Mouse (Mus musculus): ENCODE results near the gene Il1rl1. TPM values are rescaled to one million over a fixed set of nuclear protein-coding genes. Genes with fewer than 3 reads are reported as not detected.

Gene Il1rl1
- polyA plus RNA-seq, 1 experiment: not detected

DNA sequence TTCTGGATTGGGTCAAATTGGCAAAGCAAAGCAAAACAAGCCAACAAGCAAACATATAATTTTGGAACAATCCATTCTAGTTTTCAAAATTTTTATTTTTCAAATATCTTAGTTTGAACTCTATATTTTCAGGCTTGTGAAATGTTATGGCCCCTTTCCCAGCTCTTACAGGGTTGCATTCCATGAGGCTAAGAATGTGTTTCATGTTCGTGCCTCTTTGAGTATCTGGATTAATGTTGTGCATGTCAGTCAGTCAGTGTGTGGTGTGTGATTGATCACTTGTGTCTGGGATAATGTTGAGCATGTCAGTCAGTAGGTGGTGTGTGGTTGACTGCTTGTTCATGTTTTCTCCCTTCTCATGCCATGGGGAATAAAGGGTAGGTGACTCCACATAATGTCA lies 1.5 kb upstream of the Il1rl1 start:
- Histone ChIP-seq H3K27ac (ENCODE audit: insufficient read depth, low read depth, low read length) (no peak overlapping the region), H3K4me3 (ENCODE audit: insufficient read depth, low read depth, low read length) (no peak overlapping the region), H3K4me1 (ENCODE audit: control insufficient read depth, insufficient read depth, low read length) (no peaks in the 10 kb centered on the region)
- 79% methylated on average over 1 of the region's 1 CpGs for WGBS
- TF ChIP-seq CTCF (IDR thresholded peaks at IDR 0.05; ENCODE audit: insufficient read depth, low read depth, low read length): no peak
- TF ChIP-seq POLR2A (IDR thresholded peaks at IDR 0.05; ENCODE audit: insufficient read depth, low read depth, low read length): no peak

DNA sequence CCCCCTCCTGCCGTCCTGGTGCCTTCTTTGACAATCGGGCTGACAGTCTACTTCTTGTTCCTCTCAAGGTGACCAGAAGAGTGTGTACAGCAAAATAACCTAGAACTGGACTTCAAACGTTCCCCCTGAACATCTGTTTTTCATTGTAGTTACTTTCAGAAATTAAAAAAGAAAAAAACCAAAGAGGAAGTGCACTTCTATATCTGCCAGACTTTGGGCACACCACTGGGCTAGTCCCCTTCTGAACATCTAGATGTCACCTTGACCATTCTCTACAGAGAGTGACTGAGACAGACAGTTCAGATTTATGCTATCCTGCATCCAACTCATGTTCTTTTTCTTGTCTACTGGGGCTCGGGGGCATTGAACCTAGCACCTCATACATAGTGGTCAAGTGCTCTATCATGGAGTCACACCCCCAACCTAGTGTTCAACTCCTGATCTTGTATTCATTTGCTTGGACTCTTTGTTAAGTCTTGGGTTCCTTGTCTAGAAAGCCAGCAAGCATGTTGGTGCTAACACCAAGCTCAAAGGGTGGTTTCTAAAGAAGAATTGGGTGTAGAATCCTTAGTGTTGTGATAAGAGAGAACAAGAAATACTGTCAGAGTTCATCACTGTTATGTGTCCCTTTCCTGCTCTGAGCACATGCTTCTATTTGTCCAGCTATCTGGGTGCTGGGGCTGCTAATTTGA lies 919 bp downstream of the Il1rl1 start:
- no peak overlapping the region for H3K4me3 ChIP-seq (ENCODE audit: insufficient read depth, low read depth, low read length)
- H3K27ac ChIP-seq (ENCODE audit: insufficient read depth, low read depth, low read length): no peak overlapping the region
- TF ChIP-seq CTCF (IDR thresholded peaks at IDR 0.05; ENCODE audit: insufficient read depth, low read depth, low read length) (no peak), POLR2A (IDR thresholded peaks at IDR 0.05; ENCODE audit: insufficient read depth, low read depth, low read length) (no peak)
- WGBS: 78% methylated on average over 4 of the region's 4 CpGs
- no peaks in the 10 kb centered on the region for H3K4me1 ChIP-seq (ENCODE audit: control insufficient read depth, insufficient read depth, low read length)

DNA sequence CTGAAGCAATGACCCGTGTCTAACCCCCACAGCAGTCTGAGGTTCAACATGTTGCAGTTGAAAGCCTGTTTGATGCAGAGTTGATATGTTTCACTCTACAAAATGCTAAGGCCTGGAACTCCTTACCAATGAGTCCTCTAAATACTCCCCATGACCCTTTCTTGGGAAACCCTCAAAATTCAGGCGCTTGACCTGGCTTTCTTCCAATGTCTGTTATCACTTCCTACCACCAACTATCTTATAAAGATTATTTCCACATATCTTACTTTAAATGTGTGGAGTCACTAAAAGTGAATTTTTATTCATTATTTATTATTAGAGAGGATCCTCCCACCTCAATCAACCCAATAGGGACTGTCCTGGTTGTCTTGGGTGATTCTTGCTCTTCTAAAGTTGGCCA lies 2.8 kb downstream of the Il1rl1 start:
- no peak for TF ChIP-seq POLR2A (IDR thresholded peaks at IDR 0.05; ENCODE audit: insufficient read depth, low read depth, low read length)
- TF ChIP-seq CTCF (IDR thresholded peaks at IDR 0.05; ENCODE audit: insufficient read depth, low read depth, low read length): no peak
- 95% methylated on average over 2 of the region's 2 CpGs for WGBS
- Histone ChIP-seq H3K4me1 (ENCODE audit: control insufficient read depth, insufficient read depth, low read length) (no peaks in the 10 kb centered on the region), H3K4me3 (ENCODE audit: insufficient read depth, low read depth, low read length) (no peak overlapping the region), H3K27ac (ENCODE audit: insufficient read depth, low read depth, low read length) (no peak overlapping the region)

DNA sequence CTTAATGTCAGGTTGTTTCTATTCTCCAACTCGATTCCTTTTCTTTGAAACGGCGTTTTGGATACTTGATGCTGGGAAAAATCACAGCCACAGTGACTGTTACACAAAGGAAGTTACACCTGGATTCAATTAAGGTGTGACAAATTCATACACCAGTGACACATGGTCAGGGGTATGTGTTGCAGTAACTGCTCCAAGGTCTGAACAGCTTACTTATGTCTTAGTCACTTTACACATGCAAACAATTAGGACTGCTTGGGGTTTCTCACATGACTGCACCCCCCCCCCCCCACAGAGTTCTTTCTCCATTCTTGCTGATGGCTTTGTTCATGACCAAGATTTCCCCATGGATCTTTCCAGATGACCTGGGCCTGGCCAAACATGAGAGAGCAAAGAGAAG lies 6.6 kb downstream of the Il1rl1 start:
- no peak overlapping the region for H3K27ac ChIP-seq (ENCODE audit: insufficient read depth, low read depth, low read length)
- no peaks in the 10 kb centered on the region for H3K4me1 ChIP-seq (ENCODE audit: control insufficient read depth, insufficient read depth, low read length)
- 88% methylated on average over 3 of the region's 3 CpGs for WGBS
- TF ChIP-seq CTCF (IDR thresholded peaks at IDR 0.05; ENCODE audit: insufficient read depth, low read depth, low read length): no peak
- no peak for TF ChIP-seq POLR2A (IDR thresholded peaks at IDR 0.05; ENCODE audit: insufficient read depth, low read depth, low read length)
- no peak overlapping the region for H3K4me3 ChIP-seq (ENCODE audit: insufficient read depth, low read depth, low read length)

DNA sequence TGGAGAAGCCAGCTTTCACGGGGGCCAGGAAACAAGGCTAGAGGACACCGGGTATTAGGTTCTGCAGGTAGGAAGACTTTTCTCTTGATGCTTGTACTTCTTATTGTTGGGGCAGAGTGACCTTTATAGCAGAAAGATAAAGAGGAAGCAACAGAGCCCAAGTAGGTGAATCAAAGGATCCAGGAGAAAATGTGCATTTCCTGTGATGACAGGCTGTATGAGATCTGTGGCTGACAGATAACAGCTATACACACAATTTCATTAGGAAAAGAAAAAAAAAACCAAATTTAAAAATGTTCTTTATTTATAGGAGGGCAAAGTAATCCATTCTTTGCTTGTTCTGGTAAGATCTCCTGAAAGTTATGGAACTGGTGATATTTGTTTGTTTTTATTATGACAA lies 8.0 kb downstream of the Il1rl1 start:
- no peak overlapping the region for H3K4me3 ChIP-seq (ENCODE audit: insufficient read depth, low read depth, low read length)
- no peaks in the 10 kb centered on the region for H3K4me1 ChIP-seq (ENCODE audit: control insufficient read depth, insufficient read depth, low read length)
- TF ChIP-seq CTCF (IDR thresholded peaks at IDR 0.05; ENCODE audit: insufficient read depth, low read depth, low read length): no peak
- no peak for TF ChIP-seq POLR2A (IDR thresholded peaks at IDR 0.05; ENCODE audit: insufficient read depth, low read depth, low read length)
- WGBS: 87% methylated on average over 2 of the region's 2 CpGs
- H3K27ac ChIP-seq (ENCODE audit: insufficient read depth, low read depth, low read length): no peak overlapping the region

DNA sequence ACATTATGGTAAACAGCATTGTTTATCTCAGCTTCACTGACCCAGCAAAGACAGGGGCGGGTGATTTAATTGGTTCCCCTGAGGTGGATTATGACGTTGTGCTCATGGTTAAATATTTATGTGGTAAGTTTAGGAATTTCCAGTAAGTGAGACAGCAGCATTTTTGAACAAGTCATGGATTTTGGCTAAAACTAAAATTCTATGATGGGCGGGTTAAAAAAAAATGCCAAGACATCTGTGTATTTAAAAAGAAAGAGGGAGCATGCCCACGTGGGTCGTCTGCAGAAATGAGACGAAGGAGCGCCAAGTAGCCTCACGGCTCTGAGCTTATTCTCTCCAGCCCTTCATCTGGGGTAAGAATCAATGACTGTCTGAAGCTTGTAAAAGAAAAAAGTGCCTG lies 10.1 kb downstream of the Il1rl1 start:
- WGBS: 42% methylated on average over 8 of the region's 8 CpGs
- TF ChIP-seq POLR2A (IDR thresholded peaks at IDR 0.05; ENCODE audit: insufficient read depth, low read depth, low read length): no peak
- no peak for TF ChIP-seq CTCF (IDR thresholded peaks at IDR 0.05; ENCODE audit: insufficient read depth, low read depth, low read length)
- Histone ChIP-seq H3K27ac (ENCODE audit: insufficient read depth, low read depth, low read length) (no peak overlapping the region), H3K4me3 (ENCODE audit: insufficient read depth, low read depth, low read length) (no peak overlapping the region), H3K4me1 (ENCODE audit: control insufficient read depth, insufficient read depth, low read length) (no peaks in the 10 kb centered on the region)

DNA sequence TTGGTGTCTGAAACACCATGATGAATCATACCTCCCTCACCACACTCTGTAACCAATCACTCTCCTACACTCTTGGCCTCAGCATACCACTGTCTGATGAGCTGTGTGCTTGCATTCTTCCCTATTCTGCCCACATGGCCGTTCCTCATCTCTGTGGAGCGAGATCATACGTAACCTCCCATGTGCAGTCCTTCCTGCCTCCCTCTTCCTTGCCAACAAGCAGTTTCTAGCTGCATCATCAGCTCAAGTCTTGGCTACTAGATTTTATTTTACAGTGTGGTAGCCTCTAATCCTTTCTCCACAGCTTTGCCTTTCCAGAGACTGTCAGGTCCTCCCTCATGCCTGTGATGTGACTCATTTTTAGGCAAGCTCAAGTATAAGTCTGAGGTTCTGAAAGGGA lies 15.4 kb downstream of the Il1rl1 start:
- no peak for TF ChIP-seq POLR2A (IDR thresholded peaks at IDR 0.05; ENCODE audit: insufficient read depth, low read depth, low read length)
- TF ChIP-seq CTCF (IDR thresholded peaks at IDR 0.05; ENCODE audit: insufficient read depth, low read depth, low read length): no peak
- Histone ChIP-seq H3K4me3 (ENCODE audit: insufficient read depth, low read depth, low read length) (no peak overlapping the region), H3K27ac (ENCODE audit: insufficient read depth, low read depth, low read length) (no peak overlapping the region), H3K4me1 (ENCODE audit: control insufficient read depth, insufficient read depth, low read length) (no peaks in the 10 kb centered on the region)
- 86% methylated on average over 3 of the region's 3 CpGs for WGBS

DNA sequence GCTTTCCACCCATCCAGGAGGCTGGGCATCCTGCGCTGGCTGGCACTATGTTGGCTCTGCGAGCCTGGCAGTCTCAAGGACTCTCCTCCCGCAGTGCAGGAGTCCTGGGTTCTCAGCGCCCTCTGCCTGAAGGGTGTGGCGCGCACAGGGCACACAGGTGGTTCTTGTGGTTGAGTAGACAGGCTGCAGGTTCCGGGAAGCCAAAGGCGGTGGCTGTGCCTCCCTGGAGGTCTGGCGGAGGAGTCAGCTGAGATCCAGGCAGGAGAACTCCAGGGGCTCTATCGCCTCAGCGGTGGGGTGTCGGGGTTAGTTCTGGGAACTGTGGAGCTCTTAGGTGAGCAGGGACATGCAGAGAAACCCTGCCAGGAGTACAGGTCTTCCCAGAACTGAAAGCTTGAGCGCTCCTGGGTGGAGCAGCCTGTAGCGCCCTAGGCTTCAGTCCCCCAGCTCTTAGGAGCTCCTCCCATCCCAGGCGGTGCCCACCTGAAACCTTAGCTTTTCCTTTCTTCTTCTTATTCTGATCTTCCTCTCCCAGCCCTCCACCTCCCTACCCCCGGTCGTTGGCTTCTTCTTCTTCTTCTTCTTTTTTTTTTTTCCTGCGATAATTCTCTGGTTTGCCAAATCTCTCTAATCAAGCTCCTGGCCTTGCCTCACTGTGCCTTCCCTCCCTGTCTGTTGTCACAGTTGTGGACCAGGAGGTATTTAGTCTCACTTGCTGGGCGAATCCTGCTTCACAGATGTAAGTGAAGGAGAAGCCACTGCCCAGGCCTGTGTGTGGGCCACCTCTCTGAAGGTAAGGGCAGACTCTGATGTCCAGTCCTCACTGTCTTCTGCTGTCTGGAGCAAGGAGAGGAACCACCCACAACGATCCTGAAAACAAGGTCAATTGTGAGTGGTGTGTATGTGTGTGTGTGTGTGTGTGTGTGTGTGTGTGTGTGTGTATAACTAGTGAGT lies 36.4 kb downstream of the Il1rl1 start, which contains the start of gene Il18r1:
Gene Il18r1, plus strand, starts transcription at position 76 of the 954 bp plus-strand sequence.
- 48% methylated on average over 20 of the region's 20 CpGs for WGBS
- TF ChIP-seq POLR2A (IDR thresholded peaks at IDR 0.05; ENCODE audit: insufficient read depth, low read depth, low read length) (no peak), CTCF (IDR thresholded peaks at IDR 0.05; ENCODE audit: insufficient read depth, low read depth, low read length) (no peak)
- Histone ChIP-seq H3K4me1 (ENCODE audit: control insufficient read depth, insufficient read depth, low read length) (no peaks in the 10 kb centered on the region), H3K4me3 (ENCODE audit: insufficient read depth, low read depth, low read length) (no peak within 1 kb of the TSS), H3K27ac (ENCODE audit: insufficient read depth, low read depth, low read length) (no peak within 1 kb of the TSS)

DNA sequence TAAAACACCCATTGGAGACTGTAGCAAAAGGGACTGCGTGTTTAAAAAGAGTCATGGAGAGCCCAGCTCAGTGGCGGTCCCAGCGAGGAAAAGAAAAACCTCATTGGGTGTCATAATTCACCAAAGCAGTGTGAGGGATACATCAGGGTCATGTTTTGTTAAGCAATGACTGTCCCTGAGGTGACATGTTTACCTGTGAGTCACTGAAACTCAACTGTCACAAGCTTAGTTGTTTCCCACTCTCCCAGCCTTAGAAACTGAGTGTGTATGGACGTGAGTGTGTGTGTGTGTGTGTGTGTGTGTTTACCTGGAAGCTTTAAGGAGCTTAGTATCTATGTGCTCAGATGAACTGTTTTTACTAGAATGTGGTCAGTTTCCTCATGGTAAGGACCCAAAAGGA lies 37.9 kb downstream of the Il1rl1 start:
- no peaks in the 10 kb centered on the region for H3K4me1 ChIP-seq (ENCODE audit: control insufficient read depth, insufficient read depth, low read length)
- 93% methylated on average over 4 of the region's 4 CpGs for WGBS
- no peak overlapping the region for H3K4me3 ChIP-seq (ENCODE audit: insufficient read depth, low read depth, low read length)
- no peak overlapping the region for H3K27ac ChIP-seq (ENCODE audit: insufficient read depth, low read depth, low read length)
- TF ChIP-seq POLR2A (IDR thresholded peaks at IDR 0.05; ENCODE audit: insufficient read depth, low read depth, low read length): no peak
- no peak for TF ChIP-seq CTCF (IDR thresholded peaks at IDR 0.05; ENCODE audit: insufficient read depth, low read depth, low read length)
